Mouse (Mus musculus): ENCODE measurements around the gene Meltf. TPM values are rescaled to one million over a fixed set of nuclear protein-coding genes. Genes with fewer than 3 reads are reported as not detected.
"Not testable (repeated sequence)": the region's sequence is repeated elsewhere in the genome, so short reads cannot be mapped to it uniquely, and the experiment has no call there.

Gene Meltf
- polyA plus RNA-seq, 1 experiment from 2014 or later: 568 TPM

- ATAC-seq: peak; percentile 8; the same call in 1 of the 2 replicates
- no peaks in the 10 kb centered on the region for H3K27me3 ChIP-seq (replicated peaks; ENCODE audit: control insufficient read depth, insufficient read depth, low read length)
- no peak overlapping the region for H3K9ac ChIP-seq (ENCODE audit: low read depth, low read length)
- WGBS: 3% methylated on average over 10 of the region's 10 CpGs
- 0 out of 2 replicates have a peak, but pooled peaks cover 3% of the 10 kb centered on the region for H3K4me1 ChIP-seq (replicated peaks; ENCODE audit: control insufficient read depth, insufficient read depth, low read length)
- H3K4me2 ChIP-seq (replicated peaks; ENCODE audit: low read depth): peak overlapping the region; percentile 24; the same call in 1 of the 2 replicates
- H3K27ac ChIP-seq (ENCODE audit: low read depth, low read length): no peak overlapping the region
- TF ChIP-seq CTCF (IDR thresholded peaks at IDR 0.05; ENCODE audit: low read depth): peak; percentile 92
- 0 out of 2 replicates have a peak, but pooled peaks cover 9% of the 10 kb centered on the region for H3K36me3 ChIP-seq (ENCODE audit: control insufficient read depth, insufficient read depth)
- H3K9me3 ChIP-seq (ENCODE audit: control insufficient read depth): no peaks in the 10 kb centered on the region
- H3K4me3 ChIP-seq (ENCODE audit: low read depth, low read length): no peak overlapping the region
Measured at GRCm38 (mm10) chr16:31943980-31944379, 65.4 kb downstream of the Meltf start.

- Histone ChIP-seq H3K27ac (ENCODE audit: low read depth, low read length) (no peak overlapping the region), H3K4me2 (replicated peaks; ENCODE audit: low read depth) (no peak overlapping the region), H3K4me1 (replicated peaks; ENCODE audit: control insufficient read depth, insufficient read depth, low read length) (0 out of 2 replicates have a peak, but pooled peaks cover 3% of the 10 kb centered on the region), H3K9ac (ENCODE audit: low read depth, low read length) (no peak overlapping the region), H3K36me3 (ENCODE audit: control insufficient read depth, insufficient read depth) (0 out of 2 replicates have a peak, but pooled peaks cover 9% of the 10 kb centered on the region), H3K27me3 (replicated peaks; ENCODE audit: control insufficient read depth, insufficient read depth, low read length) (no peaks in the 10 kb centered on the region), H3K9me3 (ENCODE audit: control insufficient read depth) (no peaks in the 10 kb centered on the region), H3K4me3 (ENCODE audit: low read depth, low read length) (no peak overlapping the region)
- 86% methylated on average over 12 of the region's 12 CpGs for WGBS
- TF ChIP-seq CTCF (IDR thresholded peaks at IDR 0.05; ENCODE audit: low read depth): no peak
- no peak for ATAC-seq
Measured at GRCm38 (mm10) chr16:31944698-31945255, 66.2 kb downstream of the Meltf start.

GRCm38 (mm10) chr16:31945372-31945771 lies 66.8 kb downstream of the Meltf start:
- H3K36me3 ChIP-seq (ENCODE audit: control insufficient read depth, insufficient read depth): 0 out of 2 replicates have a peak, but pooled peaks cover 10% of the 10 kb centered on the region
- no peaks in the 10 kb centered on the region for H3K27me3 ChIP-seq (replicated peaks; ENCODE audit: control insufficient read depth, insufficient read depth, low read length)
- WGBS: 87% methylated on average over 6 of the region's 6 CpGs
- H3K27ac ChIP-seq (ENCODE audit: low read depth, low read length): no peak overlapping the region
- no peak overlapping the region for H3K4me3 ChIP-seq (ENCODE audit: low read depth, low read length)
- no peaks in the 10 kb centered on the region for H3K9me3 ChIP-seq (ENCODE audit: control insufficient read depth)
- TF ChIP-seq CTCF (IDR thresholded peaks at IDR 0.05; ENCODE audit: low read depth): no peak
- 0 out of 2 replicates have a peak overlapping the region, but pooled peaks have one; percentile 88 for H3K4me2 ChIP-seq (replicated peaks; ENCODE audit: low read depth)
- ATAC-seq: no peak
- 0 out of 2 replicates have a peak, but pooled peaks cover 3% of the 10 kb centered on the region for H3K4me1 ChIP-seq (replicated peaks; ENCODE audit: control insufficient read depth, insufficient read depth, low read length)
- H3K9ac ChIP-seq (ENCODE audit: low read depth, low read length): no peak overlapping the region

GRCm38 (mm10) chr16:31945986-31946385 lies 67.4 kb downstream of the Meltf start:
- not testable (repeated sequence) for ATAC-seq; H3K9me3 ChIP-seq (ENCODE audit: control insufficient read depth); H3K9ac ChIP-seq (ENCODE audit: low read depth, low read length); H3K4me1 ChIP-seq (replicated peaks; ENCODE audit: control insufficient read depth, insufficient read depth, low read length); H3K27ac ChIP-seq (ENCODE audit: low read depth, low read length); H3K4me3 ChIP-seq (ENCODE audit: low read depth, low read length); H3K27me3 ChIP-seq (replicated peaks; ENCODE audit: control insufficient read depth, insufficient read depth, low read length)
- 80% methylated on average over 6 of the region's 6 CpGs for WGBS
- Histone ChIP-seq H3K4me2 (replicated peaks; ENCODE audit: low read depth) (peak overlapping the region; percentile 88; the same call in 1 of the 2 replicates), H3K36me3 (ENCODE audit: control insufficient read depth, insufficient read depth) (0 out of 2 replicates have a peak, but pooled peaks cover 12% of the 10 kb centered on the region)

GRCm38 (mm10) chr16:31947333-31947732 lies 68.7 kb downstream of the Meltf start:
- TF ChIP-seq CTCF (IDR thresholded peaks at IDR 0.05; ENCODE audit: low read depth): no peak
- WGBS: 16% methylated on average over 8 of the region's 8 CpGs
- H3K4me2 ChIP-seq (replicated peaks; ENCODE audit: low read depth): peak overlapping the region; percentile 88
- peak overlapping the region; percentile 92 for H3K4me3 ChIP-seq (ENCODE audit: low read depth, low read length)
- ATAC-seq: 0 out of 2 replicates have a peak, but pooled peaks have one; percentile 23
- H3K4me1 ChIP-seq (replicated peaks; ENCODE audit: control insufficient read depth, insufficient read depth, low read length): 0 out of 2 replicates have a peak, but pooled peaks cover 3% of the 10 kb centered on the region
- H3K9ac ChIP-seq (ENCODE audit: low read depth, low read length): peak overlapping the region; percentile 93; the same call in 1 of the 2 replicates
- H3K9me3 ChIP-seq (ENCODE audit: control insufficient read depth): no peaks in the 10 kb centered on the region
- H3K36me3 ChIP-seq (ENCODE audit: control insufficient read depth, insufficient read depth): 0 out of 2 replicates have a peak, but pooled peaks cover 12% of the 10 kb centered on the region
- H3K27ac ChIP-seq (ENCODE audit: low read depth, low read length): peak overlapping the region; percentile 95; the same call in 1 of the 2 replicates
- no peaks in the 10 kb centered on the region for H3K27me3 ChIP-seq (replicated peaks; ENCODE audit: control insufficient read depth, insufficient read depth, low read length)

- peak overlapping the region; percentile 93 for H3K9ac ChIP-seq (ENCODE audit: low read depth, low read length)
- 0 out of 2 replicates have a peak, but pooled peaks cover 12% of the 10 kb centered on the region for H3K36me3 ChIP-seq (ENCODE audit: control insufficient read depth, insufficient read depth)
- no peak for TF ChIP-seq CTCF (IDR thresholded peaks at IDR 0.05; ENCODE audit: low read depth)
- ATAC-seq: peak; percentile 55
- peak overlapping the region; percentile 92 for H3K4me3 ChIP-seq (ENCODE audit: low read depth, low read length)
- no peaks in the 10 kb centered on the region for H3K27me3 ChIP-seq (replicated peaks; ENCODE audit: control insufficient read depth, insufficient read depth, low read length)
- no peaks in the 10 kb centered on the region for H3K9me3 ChIP-seq (ENCODE audit: control insufficient read depth)
- WGBS: under 1% methylated on average over 38 of the region's 38 CpGs
- 0 out of 2 replicates have a peak, but pooled peaks cover 3% of the 10 kb centered on the region for H3K4me1 ChIP-seq (replicated peaks; ENCODE audit: control insufficient read depth, insufficient read depth, low read length)
- peak overlapping the region; percentile 95 for H3K27ac ChIP-seq (ENCODE audit: low read depth, low read length)
- H3K4me2 ChIP-seq (replicated peaks; ENCODE audit: low read depth): peak overlapping the region; percentile 88
Measured at GRCm38 (mm10) chr16:31947901-31948316, 69.3 kb downstream of the Meltf start.

All from intestine, postnatal 0 days (tissue).